Mouse (Mus musculus) lung, postnatal 36 days (tissue): ENCODE data around the gene Tgfb1i1.

Source experiments
- DNase-seq: peaks from one replicate; pipeline ENCODE4 v3.0.0; 2022; ENCODE audit warnings: mixed read lengths

The Tgfb1i1 gene

DNA sequence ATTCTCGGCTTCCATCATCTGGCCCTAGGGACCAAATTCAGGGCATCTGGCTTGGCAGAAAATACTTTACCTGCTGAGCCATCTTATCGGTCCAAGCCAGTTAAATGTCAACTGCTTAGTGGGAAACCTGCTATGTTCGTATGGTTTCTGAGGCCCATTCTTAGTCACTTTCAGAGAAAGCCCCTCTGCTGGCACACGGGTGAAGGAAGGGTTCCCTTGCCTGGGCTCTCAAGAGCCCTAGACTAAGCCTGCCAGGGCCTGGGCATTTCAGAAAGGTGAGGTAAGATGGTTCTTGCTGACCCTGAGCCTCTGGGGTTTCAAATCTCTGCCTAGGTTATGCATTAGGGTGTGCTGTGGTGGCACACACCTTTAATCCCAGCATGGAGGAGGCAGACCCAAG is 1.1 kb upstream of the Tgfb1i1 start:
- DNase-seq: no peak

DNA sequence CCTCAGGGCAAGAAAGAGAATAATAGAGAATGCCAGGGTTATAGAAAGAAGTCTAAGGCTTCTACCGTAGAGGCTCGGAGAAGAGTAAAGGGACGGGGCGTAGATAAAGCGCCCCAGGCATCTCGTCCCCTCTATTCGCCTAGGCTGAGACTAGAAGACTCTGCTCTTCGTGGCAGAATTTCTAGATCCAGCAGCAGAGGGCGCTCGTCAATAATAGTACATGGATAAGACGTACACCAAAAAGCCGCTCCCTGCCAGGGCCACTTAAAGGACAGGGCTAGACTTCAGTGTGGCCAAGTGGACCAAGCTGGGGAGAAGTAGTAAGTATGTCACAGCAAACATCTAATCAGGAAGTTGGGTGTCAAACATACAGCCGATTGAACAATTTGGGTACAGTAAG is 831 bp downstream of the Tgfb1i1 start:
- DNase-seq: peak; percentile 97

DNA sequence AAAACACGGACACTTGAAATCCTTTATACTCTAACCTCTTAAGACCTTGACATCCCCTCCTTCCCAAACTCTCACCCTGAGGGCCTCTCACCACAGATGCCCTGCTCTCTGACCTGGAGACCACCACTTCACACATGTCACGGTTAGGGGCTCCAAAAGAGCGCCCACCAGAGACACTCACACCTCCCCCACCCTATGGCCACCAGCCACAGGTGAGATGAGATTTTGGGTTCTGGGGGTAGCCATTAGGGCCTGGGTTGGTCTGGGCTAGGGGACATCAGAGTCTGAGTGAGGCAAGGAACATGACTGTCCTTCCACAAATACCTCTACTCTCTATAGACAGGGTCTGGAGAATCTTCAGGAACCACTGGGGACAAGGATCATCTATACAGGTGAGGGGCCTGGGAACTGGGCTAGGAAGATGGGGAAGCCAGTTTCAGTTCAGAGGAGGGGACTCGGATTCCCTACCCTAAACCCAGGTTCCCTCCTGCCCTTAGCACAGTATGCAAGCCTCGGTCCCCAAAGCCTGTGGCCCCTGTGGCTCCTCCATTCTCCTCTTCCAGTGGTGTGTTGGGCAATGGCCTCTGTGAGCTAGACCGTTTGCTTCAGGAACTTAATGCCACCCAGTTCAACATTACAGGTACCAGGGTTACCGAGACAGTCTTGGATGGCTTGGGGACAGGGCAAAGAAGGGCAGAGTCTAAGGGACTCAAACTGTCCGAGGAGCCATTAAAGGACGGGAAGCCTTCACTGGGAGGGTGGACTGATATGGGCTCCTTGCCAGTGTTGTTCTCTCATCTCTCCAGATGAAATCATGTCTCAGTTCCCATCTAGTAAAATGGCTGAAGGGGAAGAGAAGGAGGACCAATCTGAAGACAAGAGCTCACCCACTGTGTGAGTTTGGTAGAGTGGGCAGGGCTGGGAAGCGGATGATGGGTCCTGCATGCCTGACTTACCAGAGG is 1.8 kb downstream of the Tgfb1i1 start:
- DNase-seq: no peak

GRCm38 (mm10) chr7:128249998-128250397 is 3.4 kb downstream of the Tgfb1i1 start:
- DNase-seq: no peak

DNA sequence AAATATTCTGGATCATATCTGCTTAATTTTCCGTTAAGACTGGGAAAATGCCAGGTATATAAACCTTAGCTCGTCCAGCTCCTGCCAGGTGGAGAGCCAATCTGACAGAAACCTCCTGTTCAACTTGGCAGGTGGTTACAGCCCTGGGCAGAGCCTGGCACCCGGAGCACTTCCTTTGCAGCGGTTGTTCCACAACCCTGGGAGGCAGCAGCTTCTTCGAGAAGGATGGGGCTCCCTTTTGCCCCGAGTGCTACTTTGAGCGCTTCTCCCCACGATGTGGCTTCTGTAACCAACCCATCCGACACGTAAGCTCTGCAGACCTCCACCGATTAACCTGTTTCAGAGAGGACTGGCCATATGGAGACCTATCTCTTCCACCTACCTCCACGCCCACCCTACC is 5.3 kb downstream of the Tgfb1i1 start:
- DNase-seq: no peak

GRCm38 (mm10) chr7:128252609-128253008 is 6.0 kb downstream of the Tgfb1i1 start:
- DNase-seq: peak; percentile 28

- no peak for DNase-seq
Observed at GRCm38 (mm10) chr7:128254978-128255377, 8.4 kb downstream of the Tgfb1i1 start.

DNA sequence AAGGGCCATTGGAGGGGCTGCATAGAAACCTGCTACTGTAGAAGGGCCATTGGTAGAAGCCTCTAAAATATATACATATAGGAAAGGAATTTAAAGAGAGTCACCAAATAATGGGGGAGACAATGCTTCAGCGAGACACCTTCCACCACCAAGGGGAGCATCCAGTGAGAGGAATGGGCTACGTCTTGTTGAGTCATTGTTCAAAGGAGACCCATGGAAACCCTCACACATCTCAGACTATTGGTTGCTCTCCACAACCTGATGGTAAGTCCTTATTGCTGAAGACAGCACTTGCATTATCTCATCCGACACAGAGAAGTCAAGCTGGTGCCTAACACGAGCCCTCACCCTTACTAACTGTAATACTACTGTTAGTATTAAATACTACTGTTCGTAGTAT is 9.1 kb downstream of the Tgfb1i1 start:
- DNase-seq: no peak

DNA sequence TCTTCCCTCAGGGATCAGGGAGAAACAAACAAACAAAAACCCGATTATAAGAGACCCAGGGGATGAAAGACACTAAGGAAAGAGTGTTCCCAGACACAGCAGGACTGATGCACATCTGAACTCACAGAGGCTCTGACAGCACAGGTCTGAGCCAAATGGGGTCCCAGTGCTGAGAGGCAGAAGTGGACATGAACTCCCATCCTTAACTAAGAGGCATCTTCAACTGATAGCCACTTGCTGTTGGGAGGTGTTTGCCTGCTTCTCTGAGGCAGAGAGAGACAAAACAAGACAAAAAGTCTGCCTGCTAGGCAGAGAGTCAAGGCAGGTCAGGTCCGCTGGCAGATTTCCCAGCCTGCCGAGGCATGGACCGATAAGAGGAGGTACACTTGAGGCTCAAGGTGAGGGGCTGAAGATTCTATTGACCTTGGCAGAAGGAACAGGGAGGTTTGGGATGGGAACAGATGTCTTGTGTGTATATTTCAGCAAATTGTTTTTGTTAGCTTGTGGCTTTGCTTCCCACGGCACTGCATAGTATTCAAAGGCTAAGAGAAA is 10.2 kb downstream of the Tgfb1i1 start:
- peak; percentile 58 for DNase-seq

DNA sequence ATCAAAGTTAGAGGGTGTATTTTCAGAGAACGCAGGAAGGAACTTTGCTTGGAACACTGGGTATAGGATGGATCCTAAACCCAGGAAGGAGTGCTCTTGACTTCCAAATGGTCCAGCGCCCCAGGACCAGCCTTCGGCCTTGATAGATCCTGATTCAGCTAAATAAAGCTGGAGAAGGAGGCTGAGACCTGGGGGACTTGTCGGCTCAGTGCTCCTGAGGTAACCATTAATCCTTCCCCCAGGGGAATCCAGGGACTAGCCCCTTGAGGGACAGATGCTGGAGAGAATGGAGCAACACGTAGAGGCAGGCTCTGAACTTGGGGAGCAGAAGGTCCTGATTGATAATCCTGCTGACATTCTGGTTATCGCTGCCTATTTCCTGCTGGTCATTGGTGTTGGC is 18.8 kb downstream of the Tgfb1i1 start, which contains the start of gene Slc5a2:
TSS of gene Slc5a2 (plus strand) at position 247 of the 400 bp plus-strand sequence.
- DNase-seq: no peak

- no peak for DNase-seq
Observed at GRCm38 (mm10) chr7:128266056-128266455, 19.4 kb downstream of the Tgfb1i1 start.

GRCm38 (mm10) chr7:128267391-128267790 is 20.8 kb downstream of the Tgfb1i1 start:
- DNase-seq: no peak

GRCm38 (mm10) chr7:128267813-128268212 is 21.2 kb downstream of the Tgfb1i1 start:
- no peak for DNase-seq

DNA sequence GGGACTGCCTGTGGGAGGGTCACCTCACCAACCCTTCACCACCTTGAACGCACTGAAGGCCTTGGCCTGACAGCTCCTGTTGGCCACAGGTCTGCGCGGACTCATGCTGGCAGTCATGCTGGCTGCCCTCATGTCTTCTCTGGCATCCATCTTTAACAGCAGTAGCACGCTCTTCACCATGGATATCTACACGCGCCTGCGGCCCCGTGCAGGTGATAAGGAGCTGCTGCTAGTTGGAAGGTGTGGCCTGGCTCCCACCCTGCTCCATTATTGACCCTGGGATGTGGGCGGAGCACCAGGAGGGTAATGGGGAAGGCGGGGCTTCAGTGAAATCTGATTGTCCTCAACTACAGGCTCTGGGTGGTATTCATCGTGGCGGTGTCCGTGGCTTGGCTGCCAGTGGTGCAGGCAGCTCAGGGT is 23.8 kb downstream of the Tgfb1i1 start:
- DNase-seq: no peak

DNA sequence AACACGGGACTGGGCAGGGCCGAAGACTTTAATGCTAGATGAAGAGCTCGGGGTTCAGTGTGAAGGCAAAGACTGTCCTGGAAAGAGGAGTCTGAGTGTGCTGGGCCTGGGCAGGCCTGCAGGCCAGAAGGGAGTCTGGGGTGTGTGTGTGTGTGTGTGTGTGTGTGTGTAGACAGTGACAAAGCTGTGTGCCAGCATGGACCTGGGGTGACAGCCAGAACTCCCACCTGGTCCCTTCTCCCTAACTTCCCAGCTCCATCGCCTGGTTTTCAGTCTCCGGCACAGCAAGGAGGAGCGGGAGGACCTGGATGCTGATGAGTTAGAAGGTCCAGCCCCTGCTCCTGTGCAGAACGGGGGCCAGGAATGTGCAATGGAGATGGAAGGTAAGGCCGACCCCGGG is 24.9 kb downstream of the Tgfb1i1 start:
- no peak for DNase-seq

DNA sequence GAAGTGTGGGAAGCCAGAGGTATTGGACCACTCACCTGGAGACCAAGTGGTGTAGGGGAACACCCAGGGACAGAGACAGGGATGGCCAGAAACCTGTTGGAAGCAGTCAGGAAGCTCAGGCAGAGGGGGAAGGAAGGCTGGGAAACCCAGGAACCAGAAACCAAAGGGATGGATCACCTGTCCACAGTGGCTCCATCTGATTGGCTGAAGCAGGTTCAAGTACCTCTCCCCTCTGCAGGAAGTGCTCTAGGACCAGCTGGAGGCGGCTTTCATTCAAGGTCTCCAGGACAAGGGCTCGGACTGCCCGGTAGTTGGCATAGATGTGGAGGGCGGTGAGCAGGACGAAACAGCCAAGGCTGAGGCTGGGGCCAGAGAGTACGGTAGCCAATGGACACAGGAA is 29.4 kb downstream of the Tgfb1i1 start:
- no peak for DNase-seq

DNA sequence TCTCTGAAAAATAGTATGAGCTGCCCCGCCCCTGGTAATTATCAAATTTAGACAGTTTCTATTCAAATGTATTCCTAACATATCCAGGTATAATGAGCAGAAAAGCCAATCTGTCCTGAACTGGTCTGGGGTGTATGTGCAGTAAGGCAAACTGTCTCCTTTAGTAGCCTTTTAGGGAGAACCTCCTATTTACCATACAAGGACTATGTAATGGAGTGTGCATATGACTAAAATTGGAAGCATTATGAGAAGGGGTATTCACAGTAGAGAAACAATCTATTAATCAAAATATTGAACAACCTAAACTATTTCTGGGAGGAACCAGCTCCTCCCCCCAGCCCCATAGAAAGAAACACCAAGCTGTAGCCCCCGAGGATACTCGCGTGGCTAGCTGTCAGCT is 33.1 kb downstream of the Tgfb1i1 start:
- no peak for DNase-seq

GRCm38 (mm10) chr7:128281765-128282164 is 35.2 kb downstream of the Tgfb1i1 start:
- no peak for DNase-seq

DNA sequence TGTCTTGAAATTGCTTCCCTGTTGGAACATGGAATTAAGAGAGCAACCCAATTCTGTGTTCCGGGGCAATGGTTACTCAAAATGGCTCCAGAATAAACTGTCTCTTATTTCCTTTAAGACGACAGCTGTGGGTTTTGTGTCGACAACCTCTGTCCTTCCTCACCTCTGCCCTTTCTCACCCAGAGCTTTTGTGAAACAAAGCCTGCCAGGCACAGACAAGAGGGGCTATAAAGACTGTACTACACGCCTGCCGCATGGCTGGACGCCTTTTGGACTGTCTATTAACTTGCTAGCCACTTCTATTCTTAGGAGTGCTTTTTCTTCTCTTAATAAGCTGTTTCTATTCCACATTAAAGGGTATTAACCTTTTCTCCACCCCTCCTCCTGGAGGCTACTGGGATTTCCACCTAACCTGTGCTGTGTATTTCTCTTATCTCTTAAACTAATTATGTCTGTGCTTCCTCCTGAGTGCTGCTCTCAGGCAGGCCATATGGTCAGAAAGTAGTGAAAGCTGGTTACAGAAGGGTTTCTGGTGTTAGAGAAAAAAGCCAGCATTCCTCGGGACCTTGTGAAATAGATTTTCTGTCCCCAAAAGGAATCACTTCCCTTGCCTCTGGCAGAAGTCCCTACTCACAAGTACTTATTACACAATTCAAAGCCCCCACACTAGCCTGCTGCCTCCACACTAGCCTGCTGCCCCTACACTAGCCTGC is 36.1 kb downstream of the Tgfb1i1 start:
- DNase-seq: peak; percentile 30

DNA sequence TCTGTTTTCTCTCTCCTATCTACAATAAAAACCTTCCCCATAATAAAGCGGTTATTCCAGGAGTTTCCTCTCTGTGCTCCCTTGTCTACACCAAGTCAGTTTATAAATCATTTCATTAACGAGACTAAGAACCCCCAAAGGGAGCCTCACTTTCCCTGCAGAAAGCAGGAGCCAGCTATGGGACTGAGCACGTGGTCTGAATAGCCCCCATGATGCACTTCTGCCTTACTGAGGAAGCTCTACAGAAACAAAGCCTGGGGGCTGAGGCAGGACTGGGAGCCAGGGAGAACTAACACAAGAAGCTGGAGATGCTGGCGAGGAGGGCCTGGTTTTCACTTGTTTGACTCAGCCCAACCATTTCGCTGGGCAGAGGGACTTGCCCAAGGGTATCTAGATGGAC is 37.4 kb downstream of the Tgfb1i1 start:
- DNase-seq: no peak

DNA sequence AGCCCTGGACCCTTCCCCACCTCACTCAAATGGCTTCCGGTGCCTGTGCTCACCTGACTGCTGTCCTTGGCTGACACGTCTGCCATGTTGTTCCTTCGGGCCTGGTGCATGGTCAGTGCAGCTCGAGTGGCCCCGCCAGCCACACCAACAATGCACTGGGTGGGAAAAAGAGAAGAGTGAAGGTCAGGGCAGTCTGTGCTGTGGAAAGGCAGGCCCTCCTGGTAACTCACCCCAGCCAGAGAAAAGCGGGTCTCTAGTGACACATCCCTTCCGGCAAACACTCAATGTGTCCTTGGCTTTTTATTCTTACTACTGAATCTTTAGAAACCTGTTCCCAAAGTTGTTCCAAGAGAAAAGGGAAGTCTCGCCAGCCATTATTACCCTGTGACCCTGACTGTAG is 38.4 kb downstream of the Tgfb1i1 start:
- DNase-seq: no peak

DNA sequence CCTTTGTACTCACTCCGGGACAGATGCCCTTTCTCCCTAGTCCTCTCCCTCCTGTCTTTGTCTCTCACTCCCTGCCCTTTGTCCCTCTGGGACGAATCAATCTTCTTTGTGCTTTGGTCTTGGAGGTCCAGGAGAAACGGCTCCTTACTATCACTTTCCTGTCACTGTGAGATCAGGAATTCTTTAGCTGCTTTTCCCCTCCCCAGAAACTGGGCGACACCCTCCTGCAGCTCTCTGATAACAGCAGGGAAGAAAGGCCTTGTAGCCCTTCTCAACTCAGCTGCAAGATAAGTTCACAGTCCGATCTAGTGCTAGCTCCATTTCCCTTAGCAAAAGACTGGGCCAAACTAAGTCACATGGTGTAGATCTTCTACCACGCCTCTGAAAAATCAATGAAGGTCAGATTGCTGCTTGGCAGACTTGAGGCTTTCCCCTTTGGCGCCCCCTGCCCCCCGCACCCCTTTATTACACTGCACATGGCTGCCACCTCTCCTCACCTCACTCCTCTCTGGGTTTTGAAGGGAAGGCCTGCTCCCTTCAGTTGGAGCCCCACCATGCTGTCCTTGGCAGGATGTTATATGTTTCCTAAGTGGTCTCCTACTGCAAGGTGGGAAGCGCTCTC is 42.4 kb downstream of the Tgfb1i1 start:
- DNase-seq: no peak

GRCm38 (mm10) chr7:128294785-128295184 is 48.2 kb downstream of the Tgfb1i1 start:
- DNase-seq: no peak
